Comparison of ENCODE assay signal across 17 mouse cellular contexts in the genomic region with DNA sequence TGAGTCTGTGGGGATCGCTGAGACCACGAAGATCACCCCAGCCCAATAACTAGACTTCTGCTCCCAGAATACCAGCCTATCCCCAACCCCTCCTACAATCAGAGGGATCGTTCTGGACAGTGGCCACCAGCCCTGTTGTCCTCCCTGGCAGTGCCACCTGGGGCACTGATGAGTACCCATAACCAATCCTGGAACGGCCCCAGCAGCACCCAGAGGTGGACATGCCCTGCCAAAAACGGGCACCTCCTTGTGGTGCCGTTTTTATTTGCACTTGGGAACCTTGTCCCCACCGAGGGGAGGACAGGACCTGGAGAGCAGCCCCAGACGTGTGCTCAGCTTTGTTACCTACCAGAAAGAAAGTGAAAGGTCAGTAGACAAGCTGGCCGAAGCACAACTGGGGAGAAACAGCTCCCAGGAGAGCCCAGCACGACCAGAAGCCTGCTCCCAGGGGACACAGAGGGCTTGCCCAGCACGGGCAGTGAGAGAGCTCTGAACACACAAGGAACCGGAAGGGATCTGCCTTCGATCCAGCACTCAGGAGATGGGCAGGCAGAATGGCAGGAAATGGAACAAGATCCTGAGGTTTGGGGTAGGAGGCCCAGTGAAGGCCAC. TPM values are rescaled to one million over a fixed set of nuclear protein-coding genes. Genes with fewer than 3 reads are reported as not detected.
A peak's percentile ranks its signal among the peaks of the same experiment; 100 is the strongest.
DNase-seq lines count a peak whose midpoint lies in the region; ATAC-seq and TF ChIP-seq lines count a peak whose summit lies in the region.
"Had no signal": no experiment of that assay in that cellular context is flagged by ENCODE, and none has a peak within 500 bp of the region (broad histone marks: within the 10 kb centered on the region; RNA-seq: fewer than 3 reads in every experiment).

No protein-coding gene starts in this region.

- no peak for TF ChIP-seq EP300 in heart, postnatal 0 days (IDR thresholded peaks at IDR 0.05; ENCODE audit: low read depth)

- no peaks in the 10 kb centered on the region for H3K9me3 ChIP-seq in heart, postnatal 0 days (replicated peaks; ENCODE audit: control insufficient read depth, low read length)
- H3K9me3 ChIP-seq in kidney, postnatal 0 days (replicated peaks; ENCODE audit: low read length), result no peaks in the 10 kb centered on the region
- H3K9me3 ChIP-seq: heart, embryonic 15.5 days; neural tube, embryonic 15.5 days had no signal

- H3K36me3 ChIP-seq in heart, postnatal 0 days (replicated peaks; ENCODE audit: control insufficient read depth, insufficient read depth, low read length), result peaks cover 67% of the 10 kb centered on the region
- H3K36me3 ChIP-seq in kidney, postnatal 0 days (ENCODE audit: insufficient read depth, low read length), result peaks cover 59% of the 10 kb centered on the region

- intact Hi-C loops in heart, postnatal 36 days (cut with DNase I), result no loop called here
- intact Hi-C loops in left cerebral cortex, postnatal 4 days (cut with DNase I), result no loop called here

- H3K4me1 ChIP-seq in heart, postnatal 0 days (ENCODE audit: control insufficient read depth, insufficient read depth), result no peaks in the 10 kb centered on the region
- H3K4me1 ChIP-seq in kidney, postnatal 0 days (replicated peaks; ENCODE audit: insufficient read depth, low read length), result no peaks in the 10 kb centered on the region
- H3K4me1 ChIP-seq: heart, embryonic 15.5 days; neural tube, embryonic 15.5 days had no signal

- no peak overlapping the region for H3K9ac ChIP-seq in heart, postnatal 0 days (replicated peaks; ENCODE audit: low read depth, low read length)
- H3K9ac ChIP-seq in kidney, postnatal 0 days (ENCODE audit: low read depth, low read length), result no peak overlapping the region
- H3K9ac ChIP-seq: heart, embryonic 15.5 days; neural tube, embryonic 15.5 days had no signal

- ATAC-seq in heart, postnatal 0 days (ENCODE audit: insufficient read depth, low read depth), result peak; percentile 45; the same call in 1 of the 2 replicates
- ATAC-seq in kidney, postnatal 0 days (replicated peaks; ENCODE audit: low FRiP score, low read depth), result no peak
- ATAC-seq: inflammation-experienced regulatory T-cells, adult 6 months; Patski had no signal

- H3K4me2 ChIP-seq in heart, postnatal 0 days (ENCODE audit: low read depth, low read length), result no peak overlapping the region
- H3K4me2 ChIP-seq in kidney, postnatal 0 days (ENCODE audit: low read length), result no peak overlapping the region
- H3K4me2 ChIP-seq: heart, embryonic 15.5 days; neural tube, embryonic 15.5 days had no signal

- no peak overlapping the region for H3K4me3 ChIP-seq in heart, postnatal 0 days (ENCODE audit: low read depth, low read length)
- no peak overlapping the region for H3K4me3 ChIP-seq in kidney, postnatal 0 days (replicated peaks; ENCODE audit: low read depth, low read length)
- H3K4me3 ChIP-seq: heart, embryonic 15.5 days; neural tube, embryonic 15.5 days had no signal

- TF ChIP-seq CTCF in heart, postnatal 0 days (IDR thresholded peaks at IDR 0.05; ENCODE audit: low read depth), result no peak; the same call in 1 of the 2 replicates
- TF ChIP-seq CTCF in kidney, postnatal 0 days (IDR thresholded peaks at IDR 0.05; ENCODE audit: low read depth), result 0 out of 2 replicates have a peak, but pooled peaks have one; percentile 13

- WGBS in heart, postnatal 0 days, result 73% methylated on average over 13 of the region's 13 CpGs
- whole genome bisulfite sequencing in kidney, postnatal 0 days, result 81% methylated on average over 13 of the region's 13 CpGs

- no peaks in the 10 kb centered on the region for H3K27me3 ChIP-seq in heart, postnatal 0 days (ENCODE audit: control insufficient read depth, insufficient read depth, low read length)
- H3K27me3 ChIP-seq in kidney, postnatal 0 days (ENCODE audit: insufficient read depth, low read length), result no peaks in the 10 kb centered on the region
- H3K27me3 ChIP-seq: heart, embryonic 15.5 days; neural tube, embryonic 15.5 days; Patski had no signal

- H3K27ac ChIP-seq in heart, postnatal 0 days (ENCODE audit: low read depth), result no peak overlapping the region
- no peak overlapping the region for H3K27ac ChIP-seq in kidney, postnatal 0 days
- H3K27ac ChIP-seq: heart, embryonic 15.5 days; neural tube, embryonic 15.5 days had no signal

- DNase-seq in heart, postnatal 0 days (ENCODE audit: low spot score), result no peak
- DNase-seq in heart, postnatal 36 days, result no peak
- DNase-seq in left cerebral cortex, postnatal 4 days, result peak; percentile 23
- no peak for DNase-seq in left cerebral cortex, adult 9 months (ENCODE audit: low spot score in 2 of 2)
- DNase-seq in adipocyte (ENCODE audit: low spot score), result peak; percentile 33
- no peak for DNase-seq in kidney, postnatal 0 days (ENCODE audit: low spot score)
- no peak for DNase-seq in cerebellum, adult 11-12 months
- no peak for DNase-seq in left cerebral cortex, adult 11 months (ENCODE audit: low spot score)
- DNase-seq: retina, postnatal 1 day; spleen, adult 18-20 months had no signal

RNA-seq across cellular contexts. Expression of a gene that starts 14.8 kb away (rescaled TPM):
- not detected in 2 replicates for total RNA-seq in heart, postnatal 0 days (2014; rRNA removed; ENCODE audit: low replicate concordance)
- 0.16 TPM in 1 of 2 replicates, not detected in the other for polyA plus RNA-seq in heart, postnatal 0 days (2015; fragmentation: Nextera tagmentation; extraction: Ambion mirVana)
- not detected for total RNA-seq in heart, postnatal 36 days (2021)
- not detected for total RNA-seq in left cerebral cortex, postnatal 4 days (2021)
- not detected in 2 replicates for polyA plus RNA-seq in kidney, postnatal 0 days (2015; fragmentation: Nextera tagmentation; extraction: Ambion mirVana)
- total RNA-seq: adrenal gland, adult 18-20 months had no signal
- polyA plus RNA-seq: heart, embryonic 15.5 days; liver, embryonic 16.5 days; urinary bladder, adult 2 months had no signal

RNA-seq across cellular contexts. Expression of a gene that starts 35.0 kb away (rescaled TPM):
- total RNA-seq in heart, postnatal 0 days (2014; rRNA removed; ENCODE audit: low replicate concordance), result 181 and 434 TPM in 2 replicates
- 255 and 258 TPM in 2 replicates for polyA plus RNA-seq in heart, postnatal 0 days (2015; fragmentation: Nextera tagmentation; extraction: Ambion mirVana)
- total RNA-seq in heart, postnatal 36 days (2021), result 100 to 1,000 TPM; 136 to 209 TPM
- total RNA-seq in left cerebral cortex, postnatal 4 days (2021), result 100 to 1,000 TPM; 862 to 917 TPM
- polyA plus RNA-seq in kidney, postnatal 0 days (2015; fragmentation: Nextera tagmentation; extraction: Ambion mirVana), result 485 and 487 TPM in 2 replicates

Comparison
In these comparisons a context has a peak if more than half of its experiments do, and no peak if none do; other contexts are left out.
1. DNase-seq: peak in left cerebral cortex, postnatal 4 days (single experiment) and adipocyte (single experiment); none in heart, postnatal 0 days (single experiment), heart, postnatal 36 days (0 of 2), left cerebral cortex, adult 9 months (0 of 2), kidney, postnatal 0 days (single experiment), cerebellum, adult 11-12 months (single experiment) and left cerebral cortex, adult 11 months (single experiment).